Mouse (Mus musculus): ENCODE data around the gene Pnma3. TPM values are rescaled to one million over a fixed set of nuclear protein-coding genes. Genes with fewer than 3 reads are reported as not detected.
"Not testable (repeated sequence)": the region's sequence is repeated elsewhere in the genome, so short reads cannot be mapped to it uniquely, and the experiment has no call there.

Pnma3 gene
- under 1 TPM; 0.10 to 0.13 TPM for total RNA-seq (2021)
- long read RNA-seq, experiment 1: 0 reads
- long read RNA-seq, experiment 2: 0 reads

- DNase-seq: no peak
Observed at GRCm38 (mm10) chrX:73064415-73064793, at the start of gene Pnma3. Pnma3 (plus strand) TSS chrX:73064787.

GRCm38 (mm10) chrX:73037003-73037402 is 27.6 kb upstream of the Pnma3 start, which contains the start of gene Pnma5:
Pnma5 (minus strand) TSS chrX:73037103.
- no peak for DNase-seq

- no peak for DNase-seq
Observed at GRCm38 (mm10) chrX:73038831-73039230, 25.8 kb upstream of the Pnma3 start.

GRCm38 (mm10) chrX:73039666-73040065 is 24.9 kb upstream of the Pnma3 start:
- no peak for DNase-seq

GRCm38 (mm10) chrX:73053860-73054563 is 10.6 kb upstream of the Pnma3 start:
- DNase-seq: peak; percentile 88 to 92

- DNase-seq: no peak
Observed at GRCm38 (mm10) chrX:73061528-73061927, 3.1 kb upstream of the Pnma3 start.

GRCm38 (mm10) chrX:73062323-73062722 is 2.3 kb upstream of the Pnma3 start:
- no peak for DNase-seq

GRCm38 (mm10) chrX:73063512-73064414 is 824 bp upstream of the Pnma3 start:
- DNase-seq: no peak

GRCm38 (mm10) chrX:73066765-73067312 is 2.3 kb downstream of the Pnma3 start:
- not testable (repeated sequence) for DNase-seq

- DNase-seq: not testable (repeated sequence)
Observed at GRCm38 (mm10) chrX:73082267-73083055, 17.9 kb downstream of the Pnma3 start, which contains the start of gene Xlr4a. Xlr4a (minus strand) TSS chrX:73082478.

- DNase-seq: not testable (repeated sequence)
Observed at GRCm38 (mm10) chrX:73096941-73097508, 32.4 kb downstream of the Pnma3 start, which contains the start of gene Xlr3a. Xlr3a (minus strand) TSS chrX:73097095.

- DNase-seq: not testable (repeated sequence)
Observed at GRCm38 (mm10) chrX:73116747-73117146, 52.2 kb downstream of the Pnma3 start, which contains the start of gene Gm14685. Gm14685 (plus strand) TSS chrX:73117047.

Other genes with a start within 250 kb of the Pnma3 start
- under 1 TPM in 1 of 2 experiments, not detected in 1; 0.07 TPM for gene Gabrq, start 239.6 kb upstream of the Pnma3 start, total RNA-seq (2021)
- 10 to 100 TPM; 48.7 to 49.5 TPM for gene Cetn2, start 146.4 kb upstream of the Pnma3 start, total RNA-seq (2021)
- 10 to 100 TPM; 48.7 to 50.8 TPM for gene Nsdhl, start 146.2 kb upstream of the Pnma3 start, total RNA-seq (2021)
- gene Zfp185, start 77.4 kb upstream of the Pnma3 start, total RNA-seq (2021): 1 to 10 TPM; 3.4 TPM
- gene Pnma5, start 27.7 kb upstream of the Pnma3 start, total RNA-seq (2021): under 1 TPM; 0.10 to 0.30 TPM
- 1 to 10 TPM in 1 of 2 experiments, under 1 TPM in 1; 0.53 to 1.2 TPM for gene Xlr4a, start 17.7 kb downstream of the Pnma3 start, total RNA-seq (2021)
- gene Xlr3a, start 32.3 kb downstream of the Pnma3 start, total RNA-seq (2021): under 1 TPM; 0.53 to 0.76 TPM
- under 1 TPM in 1 of 2 experiments, not detected in 1; 0.13 TPM for gene Gm14685, start 52.3 kb downstream of the Pnma3 start, total RNA-seq (2021)
- not detected for gene Xlr5b, start 84.0 kb downstream of the Pnma3 start, total RNA-seq (2021)
- under 1 TPM in 1 of 2 experiments, not detected in 1; 0.10 TPM for gene DXBay18, start 84.7 kb downstream of the Pnma3 start, total RNA-seq (2021)
- not detected for gene Spin2d, start 112.2 kb downstream of the Pnma3 start, total RNA-seq (2021)
- gene Xlr3b, start 127.4 kb downstream of the Pnma3 start, total RNA-seq (2021): 10 to 100 TPM in 1 of 2 experiments, 1 to 10 TPM in 1; 5.4 to 10.2 TPM
- gene Xlr4b, start 149.5 kb downstream of the Pnma3 start, total RNA-seq (2021): under 1 TPM in 1 of 2 experiments, not detected in 1; 0.63 TPM
- 10 to 100 TPM in 1 of 2 experiments, 1 to 10 TPM in 1; 9.0 to 10.1 TPM for gene F8a, start 163.5 kb downstream of the Pnma3 start, total RNA-seq (2021)
- under 1 TPM in 1 of 2 experiments, not detected in 1; 0.99 TPM for gene Xlr4c, start 178.3 kb downstream of the Pnma3 start, total RNA-seq (2021)
- gene Xlr3c, start 200.6 kb downstream of the Pnma3 start, total RNA-seq (2021): under 1 TPM in 1 of 2 experiments, not detected in 1; 0.26 TPM
- not detected for gene Xlr5a, start 228.2 kb downstream of the Pnma3 start, total RNA-seq (2021)
- not detected for gene Xlr5c, start 228.2 kb downstream of the Pnma3 start, total RNA-seq (2021)